Mouse (Mus musculus) neural tube, embryonic 13.5 days (tissue): Measurements from ENCODE around the gene Il17ra. TPM values are rescaled to one million over a fixed set of nuclear protein-coding genes. Genes with fewer than 3 reads are reported as not detected.

Experiments used
- ATAC-seq: fragments of 200-750 bp; cut with Nextera tagmentation; 2 replicates; pipeline ENCODE4 v1.8.0; 2017; ENCODE audit warnings: low read depth, mild to moderate bottlenecking, moderate TSS enrichment, moderate library complexity
- H3K27ac ChIP-seq: fragments of 300-500 bp; sonication (generic); replicated peaks from 2 replicates; pipeline ENCODE4 v1.5.1; 2015; ENCODE audit warnings: moderate library complexity, mild to moderate bottlenecking, inconsistent platforms
- H3K27me3 ChIP-seq: fragments of 300-500 bp; sonication (generic); 2 replicates; pipeline ENCODE4 v1.6.1; 2015; ENCODE audit warnings: mild to moderate bottlenecking, inconsistent platforms
- H3K36me3 ChIP-seq: fragments of 300-500 bp; sonication (generic); 2 replicates; pipeline ENCODE4 v1.6.1; 2015; ENCODE audit warnings: mild to moderate bottlenecking, inconsistent platforms
- H3K4me1 ChIP-seq: fragments of 300-500 bp; sonication (generic); replicated peaks from 2 replicates; pipeline ENCODE4 v1.6.1; 2015; ENCODE audit warnings: inconsistent platforms
- H3K4me2 ChIP-seq: fragments of 300-500 bp; sonication (generic); 2 replicates; pipeline ENCODE4 v1.6.1; 2015; ENCODE audit warnings: inconsistent platforms, mild to moderate bottlenecking, moderate library complexity
- H3K4me3 ChIP-seq: fragments of 300-500 bp; sonication (generic); 2 replicates; pipeline ENCODE4 v1.5.1; 2015; ENCODE audit warnings: mild to moderate bottlenecking, inconsistent platforms
- H3K9ac ChIP-seq: fragments of 300-500 bp; sonication (generic); 2 replicates; pipeline ENCODE4 v1.6.1; 2015; ENCODE audit warnings: moderate library complexity, mild to moderate bottlenecking, inconsistent platforms
- H3K9me3 ChIP-seq: fragments of 300-500 bp; sonication (generic); 2 replicates; pipeline ENCODE4 v1.6.1; 2016; ENCODE audit warnings: inconsistent platforms
- WGBS: fragments of 180-500 bp; shearing (Covaris S2); methylation state at CpG from one replicate; pipeline ENCODE4 v1.1.7; 2015; 5-methylcytosine and 5-hydroxymethylcytosine counted together
- polyA plus RNA-seq: library from polyadenylated mRNA; unstranded; fragments of >200 nt; fragmentation: Nextera tagmentation; extraction: Ambion mirVana; gene quantifications from 2 replicates; pipeline ENCODE4 v1.2.1, GENCODE M21; 2015

Il17ra gene
- polyA plus RNA-seq, 1 experiment from 2014 or later: 9.5 TPM

DNA sequence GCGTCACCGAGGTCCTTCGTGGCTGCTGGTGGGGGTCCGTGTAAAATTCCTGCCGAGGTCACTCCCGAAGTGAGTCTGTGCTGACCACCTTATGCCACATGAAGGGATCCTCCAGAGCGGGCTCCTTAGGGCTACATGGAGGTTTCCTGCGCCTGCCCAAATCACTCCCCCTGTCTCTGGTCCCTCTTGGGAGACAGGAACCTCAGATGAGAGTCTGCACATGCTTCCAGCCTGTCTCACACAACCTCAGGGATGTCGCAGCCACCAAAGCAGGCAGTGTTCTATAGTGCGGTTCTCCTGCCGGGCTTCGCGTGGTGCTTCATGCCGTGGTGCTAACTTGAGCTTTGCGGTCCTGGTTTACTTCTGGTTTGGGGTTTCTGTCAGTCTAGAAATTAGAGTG lies 1.8 kb upstream of the Il17ra start:
- no peak for ATAC-seq
- no peaks in the 10 kb centered on the region for H3K36me3 ChIP-seq
- WGBS: 70% methylated on average over 15 of the region's 15 CpGs
- H3K9me3 ChIP-seq: no peaks in the 10 kb centered on the region
- H3K4me2 ChIP-seq: no peak overlapping the region
- peaks cover 50% of the 10 kb centered on the region for H3K27me3 ChIP-seq
- H3K4me1 ChIP-seq: peaks cover 22% of the 10 kb centered on the region
- H3K9ac ChIP-seq: no peak overlapping the region
- H3K4me3 ChIP-seq: no peak overlapping the region
- no peak overlapping the region for H3K27ac ChIP-seq

DNA sequence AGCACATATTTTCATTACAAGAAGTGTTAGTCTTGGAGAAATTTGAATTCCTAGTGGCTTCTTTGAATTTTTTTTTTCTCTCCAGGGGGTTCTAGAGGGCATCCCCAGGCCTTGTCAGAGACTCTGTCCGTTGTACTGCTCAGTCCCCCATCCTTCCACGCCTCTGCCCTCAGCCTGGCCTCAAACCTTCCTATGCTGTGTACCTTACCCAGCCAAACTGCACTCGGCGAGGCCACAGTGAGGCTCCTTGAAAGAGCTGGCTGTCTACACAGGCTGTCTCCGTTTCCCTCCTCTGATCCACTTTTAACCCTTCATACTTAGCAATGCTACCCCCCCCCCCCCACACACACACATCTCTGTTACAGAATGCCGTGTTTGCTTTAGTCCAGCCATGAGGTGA lies 796 bp upstream of the Il17ra start:
- no peak overlapping the region for H3K4me2 ChIP-seq
- H3K27me3 ChIP-seq: peaks cover 50% of the 10 kb centered on the region
- no peak overlapping the region for H3K27ac ChIP-seq
- H3K4me3 ChIP-seq: no peak overlapping the region
- H3K36me3 ChIP-seq: no peaks in the 10 kb centered on the region
- no peak overlapping the region for H3K9ac ChIP-seq
- WGBS: 61% methylated on average over 6 of the region's 6 CpGs
- ATAC-seq: no peak
- H3K9me3 ChIP-seq: no peaks in the 10 kb centered on the region
- peaks cover 22% of the 10 kb centered on the region for H3K4me1 ChIP-seq

DNA sequence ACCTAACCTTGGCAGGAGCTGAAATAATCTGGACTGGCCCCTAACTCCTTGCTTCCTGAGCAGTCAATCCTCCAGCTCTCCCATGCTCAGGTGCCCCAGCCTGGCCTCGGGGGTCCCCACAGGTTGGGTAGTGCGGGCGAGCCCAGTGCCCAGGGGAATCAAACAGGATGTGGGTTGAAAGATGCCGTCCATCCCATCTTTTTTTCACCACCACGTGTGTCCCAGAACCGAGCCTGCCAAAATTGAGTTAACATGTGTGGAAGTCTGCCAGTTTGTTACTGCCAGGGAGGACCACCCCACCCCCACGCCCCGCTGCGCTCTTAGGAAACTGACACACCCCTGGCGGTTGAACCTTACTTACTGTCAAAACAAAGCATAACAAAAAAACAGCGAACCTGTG lies 837 bp downstream of the Il17ra start:
- no peak overlapping the region for H3K27ac ChIP-seq
- peak overlapping the region; percentile 63 for H3K4me3 ChIP-seq
- WGBS: 4% methylated on average over 11 of the region's 11 CpGs
- H3K9me3 ChIP-seq: no peaks in the 10 kb centered on the region
- ATAC-seq: peak; percentile 50
- peak overlapping the region; percentile 65 for H3K4me2 ChIP-seq
- H3K9ac ChIP-seq: peak overlapping the region; percentile 77
- H3K4me1 ChIP-seq: peaks cover 22% of the 10 kb centered on the region
- H3K36me3 ChIP-seq: no peaks in the 10 kb centered on the region
- H3K27me3 ChIP-seq: peaks cover 50% of the 10 kb centered on the region

DNA sequence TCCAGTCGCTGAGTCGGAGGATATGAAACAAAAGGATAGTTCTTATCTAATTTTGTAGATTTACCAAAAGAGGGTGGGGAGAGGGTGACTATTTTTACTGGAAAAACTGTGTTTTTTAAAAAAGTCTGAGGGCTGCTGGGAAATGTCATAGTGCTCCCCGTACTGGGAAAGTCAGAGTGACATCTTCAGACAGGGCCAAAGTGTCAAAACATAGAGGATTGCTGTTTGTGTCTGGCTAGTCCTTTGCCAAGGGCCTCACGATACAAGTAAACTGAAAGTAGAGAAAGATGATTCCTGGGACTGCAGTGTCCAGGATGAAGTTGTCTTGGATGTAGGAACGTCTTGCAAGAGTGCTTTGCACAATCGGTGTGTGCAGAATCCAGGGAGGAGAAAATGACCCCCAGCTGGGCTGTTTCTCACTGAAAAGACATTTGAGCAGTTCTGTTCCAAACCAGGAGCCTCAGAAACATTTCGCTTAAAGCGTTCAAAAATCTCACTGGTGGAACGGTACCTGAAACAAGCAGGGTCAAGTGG lies 1.4 kb downstream of the Il17ra start:
- Histone ChIP-seq H3K9ac (0 out of 2 replicates have a peak overlapping the region, but pooled peaks have one; percentile 23), H3K27ac (no peak overlapping the region), H3K27me3 (peaks cover 50% of the 10 kb centered on the region), H3K9me3 (no peaks in the 10 kb centered on the region), H3K4me2 (peak overlapping the region; percentile 65), H3K4me3 (peak overlapping the region; percentile 63), H3K4me1 (peaks cover 23% of the 10 kb centered on the region), H3K36me3 (no peaks in the 10 kb centered on the region)
- WGBS: 59% methylated on average over 9 of the region's 9 CpGs
- ATAC-seq: no peak

DNA sequence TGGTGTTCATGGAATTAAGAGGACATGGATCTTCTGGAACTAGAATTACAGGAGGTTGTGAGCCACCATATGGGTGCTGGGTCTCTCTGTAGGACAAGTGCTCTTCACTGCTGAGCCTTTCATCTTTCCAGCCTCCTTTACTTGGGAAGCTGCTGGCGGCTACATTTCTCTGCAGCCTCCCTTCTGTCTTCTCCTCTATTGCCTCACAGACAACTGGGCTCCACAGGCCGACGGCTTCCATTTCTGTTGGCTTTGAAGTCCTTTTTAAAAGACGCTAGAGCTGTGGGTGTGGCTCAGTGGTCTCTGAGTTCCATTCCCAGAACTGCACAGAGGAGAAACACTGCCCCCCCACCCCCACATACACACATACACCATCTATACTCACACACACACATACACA lies 2.3 kb downstream of the Il17ra start:
- H3K27ac ChIP-seq: no peak overlapping the region
- H3K4me3 ChIP-seq: no peak overlapping the region
- WGBS: 35% methylated on average over 4 of the region's 4 CpGs
- no peak for ATAC-seq
- H3K4me2 ChIP-seq: no peak overlapping the region
- peaks cover 33% of the 10 kb centered on the region for H3K4me1 ChIP-seq
- no peaks in the 10 kb centered on the region for H3K36me3 ChIP-seq
- H3K9ac ChIP-seq: no peak overlapping the region
- no peaks in the 10 kb centered on the region for H3K9me3 ChIP-seq
- H3K27me3 ChIP-seq: peaks cover 49% of the 10 kb centered on the region

DNA sequence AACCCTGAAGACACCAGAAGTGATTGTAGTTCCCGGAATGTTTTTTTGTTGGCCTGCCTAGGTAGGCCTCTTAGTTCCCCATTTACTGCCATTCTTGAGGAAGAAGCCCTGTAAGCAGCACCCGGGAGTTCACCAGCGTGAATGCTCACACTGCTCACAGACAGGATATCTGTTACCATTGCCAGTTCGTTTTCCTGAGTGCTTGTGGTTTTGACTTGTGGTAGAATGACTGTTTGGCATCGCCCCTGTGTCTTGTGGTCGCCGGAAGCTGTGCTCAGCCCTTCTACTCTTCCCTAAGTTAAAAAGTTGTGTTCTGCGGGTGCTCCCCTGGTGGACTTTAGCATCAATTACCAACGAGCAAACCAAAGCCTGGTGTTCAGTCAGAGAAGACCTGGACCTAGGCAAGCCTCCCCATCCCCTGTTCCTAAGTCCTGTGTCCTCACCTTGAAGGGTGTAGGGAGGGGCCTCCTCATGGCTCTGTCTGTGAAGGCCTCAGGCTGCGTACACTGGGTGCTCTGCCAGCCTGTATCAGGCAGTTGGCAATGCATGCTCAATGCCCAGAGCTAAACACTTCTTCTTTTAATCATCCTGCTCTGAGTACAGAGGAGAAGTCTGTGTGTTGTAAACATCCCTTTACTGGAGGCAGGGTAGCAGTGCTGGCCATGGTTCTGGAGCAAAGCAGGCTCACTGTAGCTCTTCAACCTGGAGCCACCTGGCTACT lies 3.7 kb downstream of the Il17ra start:
- Histone ChIP-seq H3K27me3 (peaks cover 36% of the 10 kb centered on the region), H3K9ac (no peak overlapping the region), H3K4me2 (no peak overlapping the region), H3K27ac (no peak overlapping the region), H3K9me3 (no peaks in the 10 kb centered on the region), H3K4me1 (peaks cover 46% of the 10 kb centered on the region), H3K36me3 (no peaks in the 10 kb centered on the region), H3K4me3 (no peak overlapping the region)
- 75% methylated on average over 10 of the region's 10 CpGs for whole genome bisulfite sequencing
- no peak for ATAC-seq

DNA sequence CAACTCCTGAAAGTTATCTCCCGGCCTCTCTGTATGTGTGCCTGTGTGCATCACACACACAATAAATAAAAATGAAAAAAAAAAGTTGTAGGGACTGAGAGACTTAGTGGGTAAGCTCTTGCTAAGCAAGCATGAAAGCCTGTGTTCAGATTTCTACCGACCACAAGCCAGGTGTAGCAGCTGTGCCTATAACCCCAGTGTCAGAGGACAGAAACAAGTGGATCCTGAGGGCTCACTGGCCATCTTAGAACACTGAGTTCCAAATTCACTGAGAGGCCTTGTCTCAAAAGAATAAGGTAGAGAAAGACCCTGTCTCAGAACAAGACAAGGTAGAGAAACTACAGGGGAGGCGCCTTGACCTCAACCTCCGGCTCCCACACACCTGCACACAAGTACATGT lies 5.2 kb downstream of the Il17ra start:
- 90% methylated on average over 4 of the region's 4 CpGs for WGBS
- no peak for ATAC-seq

DNA sequence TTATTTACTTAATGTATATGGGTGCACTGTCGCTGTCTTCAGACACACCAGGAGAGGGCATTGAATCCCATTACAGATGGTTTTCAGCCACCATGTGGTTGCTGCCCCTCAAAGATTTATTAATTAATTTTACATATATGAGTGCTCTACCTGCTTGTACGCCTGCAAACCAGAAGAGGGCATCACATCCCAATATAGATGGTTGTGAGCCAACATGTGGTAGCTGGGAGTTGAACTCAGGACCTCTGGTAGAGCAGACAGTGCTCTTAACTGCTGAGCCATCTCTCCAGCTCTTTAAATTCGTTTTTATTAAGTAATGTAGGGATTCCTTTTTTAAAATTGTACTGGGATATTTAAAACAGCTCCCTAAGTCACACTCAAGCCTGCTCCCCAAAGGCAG lies 6.2 kb downstream of the Il17ra start:
- Histone ChIP-seq H3K4me2 (no peak overlapping the region), H3K36me3 (no peaks in the 10 kb centered on the region), H3K9me3 (no peaks in the 10 kb centered on the region), H3K4me3 (no peak overlapping the region), H3K27me3 (peaks cover 11% of the 10 kb centered on the region), H3K4me1 (peaks cover 56% of the 10 kb centered on the region), H3K27ac (0 out of 2 replicates have a peak overlapping the region, but pooled peaks have one; percentile 93), H3K9ac (no peak overlapping the region)
- no peak for ATAC-seq
- 68% methylated on average over 3 of the region's 3 CpGs for WGBS

More for the DNA sequence above, 5.2 kb downstream of the Il17ra start:
- peaks cover 56% of the 10 kb centered on the region for H3K4me1 ChIP-seq
- H3K9ac ChIP-seq: no peak overlapping the region
- peaks cover 21% of the 10 kb centered on the region for H3K27me3 ChIP-seq
- H3K36me3 ChIP-seq: no peaks in the 10 kb centered on the region
- H3K9me3 ChIP-seq: no peaks in the 10 kb centered on the region
- H3K4me2 ChIP-seq: no peak overlapping the region
- H3K4me3 ChIP-seq: no peak overlapping the region
- no peak overlapping the region for H3K27ac ChIP-seq

DNA sequence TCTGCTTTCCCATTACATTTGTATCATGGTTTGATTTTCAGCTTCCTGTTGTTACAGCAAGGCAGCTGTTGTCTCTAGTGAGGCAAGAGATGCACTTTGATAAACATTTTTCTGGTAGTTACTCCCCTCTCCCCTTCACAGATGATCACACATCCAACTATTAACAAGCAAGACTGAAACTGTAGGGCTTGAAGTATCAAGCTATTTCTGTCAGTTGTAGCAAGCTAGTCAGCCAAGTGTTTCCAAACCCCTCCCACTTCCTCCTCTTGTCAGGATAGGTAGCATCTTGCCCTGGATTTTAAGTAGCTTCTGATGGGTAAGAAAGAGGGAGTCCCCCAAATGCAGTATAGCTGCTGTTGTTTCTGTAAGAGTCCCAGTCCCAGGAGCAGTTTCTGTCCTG lies 6.7 kb downstream of the Il17ra start:
- Histone ChIP-seq H3K9me3 (no peaks in the 10 kb centered on the region), H3K4me1 (peaks cover 55% of the 10 kb centered on the region), H3K4me3 (no peak overlapping the region), H3K36me3 (no peaks in the 10 kb centered on the region), H3K9ac (no peak overlapping the region), H3K27ac (peak overlapping the region; percentile 93; the same call in 1 of the 2 replicates), H3K4me2 (no peak overlapping the region), H3K27me3 (peaks cover 6% of the 10 kb centered on the region)
- no peak for ATAC-seq

DNA sequence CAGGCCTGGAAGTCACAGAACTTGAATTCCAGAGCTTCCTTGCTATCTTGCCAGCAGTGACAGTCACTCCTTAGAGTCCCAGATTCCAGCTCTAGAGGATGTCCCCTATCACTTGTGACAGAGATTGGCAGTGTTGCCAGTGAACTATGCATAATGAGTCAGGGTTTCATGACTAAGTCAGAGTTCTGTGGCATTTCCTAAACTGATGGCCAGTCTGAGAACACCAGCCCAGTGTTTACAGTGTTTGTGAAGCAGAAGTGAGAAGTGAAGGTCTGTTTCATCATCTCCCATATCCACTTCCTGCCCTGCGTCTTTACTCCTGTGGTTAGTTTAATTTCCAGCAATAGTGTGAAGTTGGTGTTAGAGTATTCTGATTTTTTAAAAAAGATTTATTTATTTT lies 7.6 kb downstream of the Il17ra start:
- ATAC-seq: no peak
- WGBS: 93% methylated on average over 1 of the region's 1 CpGs
- Histone ChIP-seq H3K9me3 (no peaks in the 10 kb centered on the region), H3K36me3 (no peaks in the 10 kb centered on the region), H3K27ac (peak overlapping the region; percentile 93), H3K4me1 (peaks cover 56% of the 10 kb centered on the region), H3K27me3 (no peaks in the 10 kb centered on the region), H3K9ac (no peak overlapping the region), H3K4me3 (no peak overlapping the region), H3K4me2 (no peak overlapping the region)

DNA sequence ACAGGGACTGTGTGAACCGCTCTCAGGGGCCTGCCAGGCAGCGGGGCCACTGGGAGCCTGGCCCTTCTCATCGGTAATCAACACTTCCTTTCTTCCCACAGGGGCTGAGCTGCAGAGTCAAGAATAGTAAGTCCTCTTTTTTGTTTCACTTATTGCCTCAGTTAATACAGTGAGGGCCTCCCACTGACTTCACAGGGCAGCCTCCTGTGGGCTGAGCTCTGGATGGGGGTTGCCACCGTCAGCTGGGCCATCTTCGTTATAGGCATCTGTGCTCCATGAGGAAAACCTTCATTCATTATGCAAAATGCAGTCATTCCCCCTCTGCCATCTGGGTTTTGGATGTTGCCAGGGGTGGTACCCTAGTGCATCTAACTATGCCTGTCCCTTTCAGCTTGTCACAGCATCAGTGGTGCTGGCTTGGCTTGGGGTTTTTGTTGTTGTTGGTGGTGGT lies 9.0 kb downstream of the Il17ra start:
- Histone ChIP-seq H3K4me3 (no peak overlapping the region), H3K4me2 (peak overlapping the region; percentile 27), H3K4me1 (peaks cover 56% of the 10 kb centered on the region), H3K27ac (peak overlapping the region; percentile 93), H3K9me3 (no peaks in the 10 kb centered on the region), H3K27me3 (no peaks in the 10 kb centered on the region), H3K9ac (0 out of 2 replicates have a peak overlapping the region, but pooled peaks have one; percentile 26), H3K36me3 (0 out of 2 replicates have a peak, but pooled peaks cover 3% of the 10 kb centered on the region)
- WGBS: 2% methylated on average over 5 of the region's 5 CpGs
- ATAC-seq: peak; percentile 87

DNA sequence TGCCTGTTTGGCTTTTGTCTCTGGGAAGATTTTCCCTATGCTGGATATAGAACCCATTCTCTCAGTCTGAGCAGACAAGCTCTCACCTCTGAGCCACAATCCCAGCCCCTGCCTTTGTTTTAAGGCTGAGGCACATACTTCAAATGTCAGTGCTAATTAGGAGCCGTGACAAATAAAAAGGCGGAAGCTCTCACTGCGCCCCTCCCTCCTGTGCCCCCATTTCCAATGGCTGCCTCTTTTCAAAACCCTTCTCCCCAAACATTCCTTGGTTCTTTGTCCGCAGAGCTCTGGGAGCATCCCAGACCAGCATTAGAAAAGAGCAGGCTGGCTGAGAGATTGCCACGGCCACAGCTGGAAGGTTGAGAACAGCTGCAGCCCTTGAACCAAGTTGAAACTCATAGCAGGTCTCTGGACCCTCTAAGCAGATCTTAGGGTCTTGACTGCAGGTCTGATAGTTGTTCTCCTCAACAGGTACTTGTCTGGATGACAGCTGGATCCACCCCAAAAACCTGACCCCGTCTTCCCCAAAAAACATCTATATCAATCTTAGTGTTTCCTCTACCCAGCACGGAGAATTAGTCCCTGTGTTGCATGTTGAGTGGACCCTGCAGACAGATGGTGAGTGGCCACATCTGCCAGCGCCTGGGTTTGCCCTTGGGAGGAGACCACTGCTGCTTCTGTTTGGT lies 9.6 kb downstream of the Il17ra start:
- WGBS: 10% methylated on average over 8 of the region's 8 CpGs
- Histone ChIP-seq H3K9me3 (no peaks in the 10 kb centered on the region), H3K36me3 (0 out of 2 replicates have a peak, but pooled peaks cover 3% of the 10 kb centered on the region), H3K27ac (peak overlapping the region; percentile 93), H3K27me3 (no peaks in the 10 kb centered on the region), H3K4me1 (peaks cover 56% of the 10 kb centered on the region), H3K9ac (0 out of 2 replicates have a peak overlapping the region, but pooled peaks have one; percentile 26), H3K4me2 (peak overlapping the region; percentile 27), H3K4me3 (no peak overlapping the region)
- ATAC-seq: peak; percentile 58
